Mouse (Mus musculus): ENCODE measurements around the gene Iqch.

Gene Iqch

DNA sequence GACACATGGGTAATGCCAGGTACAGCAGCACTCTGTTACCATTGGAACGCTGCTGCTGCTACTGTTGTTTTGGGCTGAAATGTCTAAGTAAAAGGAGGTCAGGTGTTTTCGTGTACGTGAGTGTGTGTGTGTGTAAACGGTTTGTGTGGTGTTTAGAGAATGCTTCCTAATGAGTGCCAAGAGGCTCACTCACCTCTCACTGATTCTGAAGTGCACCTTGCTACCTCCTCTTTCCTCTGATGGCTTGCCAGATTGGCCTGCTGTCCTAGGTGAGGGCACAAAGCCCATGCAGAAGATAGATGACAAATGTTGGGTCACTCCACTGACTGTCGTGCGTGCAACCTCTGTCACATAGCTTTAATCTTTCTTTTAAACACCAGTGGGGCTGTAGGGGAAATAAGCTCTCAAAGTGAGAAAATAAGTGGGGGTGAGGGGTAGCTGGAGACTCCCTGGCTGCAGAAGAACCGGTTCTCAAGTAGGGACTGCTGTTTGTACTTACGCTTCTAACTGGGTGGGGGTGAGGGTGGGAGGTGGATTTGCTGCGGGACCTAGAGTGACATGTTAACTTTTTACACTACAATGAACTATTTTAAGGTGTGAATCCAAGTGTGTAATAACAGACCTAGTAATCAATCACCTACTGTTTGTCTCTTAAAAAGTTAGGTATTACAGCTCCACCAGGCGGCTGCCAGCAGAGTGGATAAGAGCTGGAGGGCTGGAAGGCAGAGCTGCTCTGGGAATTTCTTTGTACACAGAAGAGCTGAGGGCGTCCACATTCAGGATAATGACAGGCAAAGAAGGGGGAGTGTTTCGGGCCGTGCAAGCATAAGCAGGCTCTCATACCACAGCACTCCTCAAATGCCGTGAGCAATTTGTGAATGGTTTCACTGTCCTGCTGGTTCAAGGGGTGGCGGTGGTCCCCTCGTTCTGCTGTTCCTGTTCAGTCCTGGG, 10.5 kb upstream of the Iqch start:
- in situ Hi-C loops (cut with MboI): no loop called here

DNA sequence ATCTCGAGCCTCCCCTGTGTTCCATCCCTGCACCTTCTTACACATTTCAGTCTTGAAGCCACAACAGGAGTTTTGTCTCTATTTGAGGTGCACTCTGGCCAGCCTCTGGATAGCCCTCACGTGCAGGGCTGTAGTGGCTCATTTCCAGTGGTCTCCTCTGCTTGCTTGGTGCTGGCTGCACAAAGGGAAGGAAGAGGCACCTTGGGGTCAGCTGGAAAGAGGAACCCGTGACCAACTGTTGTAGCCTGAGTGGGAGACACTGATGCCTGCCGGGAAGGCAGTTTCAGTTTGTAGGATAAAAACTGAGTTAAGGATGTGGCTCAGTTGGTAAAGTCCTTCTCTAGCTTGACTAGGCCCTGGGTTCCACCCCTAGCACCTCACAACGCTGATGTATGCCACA, 9.7 kb upstream of the Iqch start:
- in situ Hi-C loops (cut with MboI): no loop called here

DNA sequence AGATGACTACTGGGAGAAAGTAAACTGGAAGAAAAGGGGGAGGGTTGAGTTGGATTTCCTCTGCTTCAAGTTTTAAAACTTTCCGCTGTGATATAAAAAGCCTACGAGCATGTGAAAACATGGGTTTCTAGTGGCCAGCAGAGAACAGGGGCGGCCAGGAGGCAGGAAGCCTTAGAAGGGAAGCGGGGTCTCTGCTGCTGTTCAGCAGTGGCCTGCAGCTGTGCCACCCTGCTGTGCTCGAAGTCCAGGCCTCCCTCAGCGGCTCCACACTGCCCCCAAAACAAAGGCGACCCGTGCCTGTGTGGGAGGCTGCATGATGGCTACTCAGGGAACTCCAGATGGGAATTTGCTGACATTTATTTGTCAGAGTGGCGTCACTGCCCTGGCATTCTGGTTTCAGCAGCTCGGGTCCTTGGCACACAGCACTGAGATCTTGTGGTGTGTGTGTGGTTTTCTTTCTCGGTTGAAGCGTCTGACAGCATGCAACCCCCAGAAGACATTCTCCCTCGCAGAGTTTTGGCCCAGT, 8.6 kb upstream of the Iqch start:
- in situ Hi-C loops (cut with MboI): no loop called here

DNA sequence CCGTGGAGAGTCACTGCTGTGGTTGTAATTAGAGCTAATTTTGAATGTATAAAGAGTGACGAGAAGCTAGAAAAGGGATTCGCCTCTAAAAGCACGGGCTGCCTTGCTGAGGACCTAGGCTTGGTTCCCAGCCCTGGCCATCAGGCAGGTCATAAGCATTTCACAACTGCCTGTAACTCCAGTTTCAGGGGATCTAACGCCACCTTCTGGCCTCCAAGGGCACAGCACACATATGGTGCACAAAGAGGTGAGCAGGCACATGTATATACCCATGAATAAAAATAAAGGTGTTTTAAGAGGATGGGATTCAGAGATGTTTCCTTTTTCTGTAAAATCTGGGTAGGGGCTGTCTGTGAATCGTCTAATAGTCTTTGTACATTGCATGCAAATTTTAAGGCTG, 7.9 kb upstream of the Iqch start:
- in situ Hi-C loops (cut with MboI): no loop called here

DNA sequence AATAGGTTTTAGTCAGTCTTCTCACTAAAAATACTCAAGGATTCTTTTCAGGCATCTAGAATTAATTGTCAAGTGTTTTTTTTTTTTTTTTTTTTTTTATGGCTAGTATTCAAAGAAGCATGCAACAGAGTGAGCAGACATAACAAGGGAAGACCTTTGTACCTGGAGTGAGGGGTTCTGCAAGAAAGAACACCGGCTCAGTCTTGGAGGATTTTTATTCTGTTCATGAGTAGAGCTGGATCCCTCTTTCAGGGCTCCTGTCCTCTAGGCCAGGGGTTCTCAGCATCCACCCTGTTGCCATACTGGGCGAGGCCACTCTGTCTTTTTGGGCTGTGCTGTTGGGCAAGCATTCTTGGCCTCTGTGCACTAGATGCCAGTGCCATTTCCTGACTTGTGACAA, 7.5 kb upstream of the Iqch start:
- in situ Hi-C loops (cut with MboI): no loop called here

DNA sequence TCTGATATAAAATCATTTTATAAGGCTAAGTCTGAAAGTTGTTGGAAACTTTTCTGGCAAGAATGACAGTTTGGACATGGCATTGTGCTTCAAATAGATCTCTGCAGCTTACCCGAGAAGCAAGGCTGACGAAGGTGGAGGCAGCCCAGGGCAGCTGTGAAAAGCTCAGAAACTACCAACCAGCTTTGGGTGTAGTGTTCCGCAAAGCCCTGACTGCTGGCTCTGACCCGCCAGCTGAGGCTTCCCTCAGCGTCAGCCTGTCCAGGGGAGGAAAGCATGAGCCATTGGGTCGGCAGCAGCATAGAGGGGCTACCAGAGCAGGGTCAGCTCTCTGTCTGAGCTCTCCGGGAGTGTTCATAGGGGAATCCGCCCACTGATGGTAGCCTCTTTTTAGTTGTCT, 7.0 kb upstream of the Iqch start:
- in situ Hi-C loops (cut with MboI): no loop called here

DNA sequence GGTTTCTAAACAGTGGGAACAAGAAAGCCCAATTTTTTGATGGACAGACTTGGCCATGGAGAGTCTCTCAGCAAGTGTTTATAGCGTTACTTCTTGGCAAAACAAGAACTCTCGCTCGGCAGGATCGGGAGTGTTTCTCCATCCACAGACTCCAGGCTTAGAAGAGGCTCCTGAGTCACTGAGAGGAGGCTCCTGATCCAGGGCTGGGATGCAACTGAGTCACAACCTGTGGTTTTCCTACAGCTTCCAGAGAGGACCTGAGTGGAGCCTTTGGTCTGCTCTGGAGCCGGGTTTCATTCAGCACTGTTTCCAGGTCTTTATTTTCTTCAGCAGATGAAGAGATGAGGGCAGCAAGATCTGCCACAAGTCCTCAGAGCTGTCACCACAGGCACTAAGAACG, 5.7 kb upstream of the Iqch start:
- in situ Hi-C loops (cut with MboI): no loop called here

DNA sequence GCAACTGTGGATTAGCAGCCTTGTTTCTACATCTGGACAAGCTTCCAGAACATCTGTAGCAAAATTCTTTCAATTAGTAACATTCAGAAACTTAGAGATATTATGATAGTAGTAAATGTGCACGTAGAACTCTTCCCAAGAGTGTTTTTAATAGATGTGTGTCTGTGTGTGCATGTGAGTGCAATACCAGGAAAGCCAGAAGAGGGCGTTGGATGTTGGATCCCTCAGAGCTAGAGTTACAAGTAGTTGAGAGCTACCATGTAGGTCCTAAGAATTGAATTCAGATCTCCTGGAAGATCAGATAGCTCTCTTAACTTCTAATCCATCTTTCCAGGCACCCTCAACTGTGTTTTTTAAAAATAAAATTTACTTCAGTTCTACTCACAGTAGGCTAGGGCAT, 4.3 kb upstream of the Iqch start:
- in situ Hi-C loops (cut with MboI): no loop called here

DNA sequence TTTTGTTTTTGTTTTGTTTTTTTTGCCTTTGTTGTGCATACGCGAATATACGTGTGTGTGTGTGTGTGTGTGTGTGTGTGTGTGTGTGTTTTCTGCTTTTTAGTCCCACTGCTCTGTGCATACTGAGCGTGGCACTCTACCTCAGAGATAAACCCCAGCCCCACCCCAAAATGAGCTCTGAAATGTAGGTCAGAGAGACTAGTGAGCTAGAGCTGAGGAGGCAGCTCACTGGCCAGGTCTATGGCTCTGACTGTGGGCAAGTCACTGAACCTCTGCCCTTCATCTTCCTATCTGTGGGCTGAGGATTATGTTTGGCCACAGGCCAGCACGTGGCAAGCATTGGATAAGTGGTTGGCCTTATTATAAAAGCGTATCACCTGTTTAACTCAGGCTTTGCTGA, 1.6 kb upstream of the Iqch start:
- in situ Hi-C loops (cut with MboI): no loop called here

DNA sequence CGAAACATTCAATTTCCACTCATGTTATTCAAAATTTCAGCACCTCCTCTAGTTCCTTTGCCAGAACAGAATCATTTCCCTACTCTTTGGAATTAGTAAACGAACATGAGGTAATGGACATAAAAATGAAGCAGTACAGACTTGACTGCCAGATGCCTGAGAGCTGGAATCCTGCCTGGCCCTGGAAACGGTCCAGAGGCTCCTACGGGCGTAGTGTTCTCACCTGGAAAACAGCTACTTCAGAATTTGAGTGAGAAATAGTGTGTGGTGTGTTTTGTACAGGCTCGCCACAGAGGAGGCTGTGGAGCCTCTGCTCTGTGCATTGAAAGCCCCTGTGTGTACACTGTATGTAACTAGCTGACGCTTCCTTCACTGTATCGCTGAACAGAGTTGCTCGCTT, 5.6 kb downstream of the Iqch start:
- in situ Hi-C loops (cut with MboI): no loop called here

DNA sequence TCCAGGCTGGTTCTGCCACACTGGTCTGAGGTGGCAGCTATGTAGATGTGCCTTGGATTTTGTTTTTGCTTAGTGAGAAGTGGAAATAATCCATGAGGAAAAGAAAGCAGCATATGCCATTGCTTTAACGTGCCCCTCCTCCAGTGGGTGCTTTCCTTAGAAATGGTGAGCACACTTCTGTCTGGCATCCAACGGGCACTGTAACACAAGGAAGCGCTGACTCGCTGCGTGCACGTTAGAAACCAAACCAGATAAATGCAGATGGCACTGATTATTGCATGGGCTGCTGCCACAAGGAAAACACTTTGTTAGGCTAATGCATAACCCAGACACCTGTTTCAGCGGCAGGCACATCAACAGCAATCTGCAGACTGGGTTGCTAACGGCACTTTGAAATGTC, 6.6 kb downstream of the Iqch start:
- in situ Hi-C loops (cut with MboI): no loop called here

DNA sequence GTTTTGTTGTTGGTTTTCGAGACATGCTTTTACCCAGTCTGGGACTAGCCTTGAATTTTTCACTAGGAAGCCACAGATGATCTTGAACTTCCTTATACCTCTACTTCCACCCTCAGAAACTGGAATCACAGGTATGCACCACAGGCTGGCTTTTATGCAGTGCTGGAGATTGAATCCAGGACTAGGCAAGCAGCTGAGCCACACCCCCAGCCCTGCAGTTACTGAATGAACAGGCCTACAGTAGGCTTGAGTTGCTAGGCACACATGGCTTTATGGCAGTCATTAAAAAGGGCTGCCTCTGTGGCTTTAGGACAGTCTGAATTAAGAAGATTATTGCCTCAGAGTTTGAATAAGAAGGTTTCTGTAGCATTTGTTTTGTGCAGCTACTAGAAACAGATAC, 7.3 kb downstream of the Iqch start:
- in situ Hi-C loops (cut with MboI): no loop called here

DNA sequence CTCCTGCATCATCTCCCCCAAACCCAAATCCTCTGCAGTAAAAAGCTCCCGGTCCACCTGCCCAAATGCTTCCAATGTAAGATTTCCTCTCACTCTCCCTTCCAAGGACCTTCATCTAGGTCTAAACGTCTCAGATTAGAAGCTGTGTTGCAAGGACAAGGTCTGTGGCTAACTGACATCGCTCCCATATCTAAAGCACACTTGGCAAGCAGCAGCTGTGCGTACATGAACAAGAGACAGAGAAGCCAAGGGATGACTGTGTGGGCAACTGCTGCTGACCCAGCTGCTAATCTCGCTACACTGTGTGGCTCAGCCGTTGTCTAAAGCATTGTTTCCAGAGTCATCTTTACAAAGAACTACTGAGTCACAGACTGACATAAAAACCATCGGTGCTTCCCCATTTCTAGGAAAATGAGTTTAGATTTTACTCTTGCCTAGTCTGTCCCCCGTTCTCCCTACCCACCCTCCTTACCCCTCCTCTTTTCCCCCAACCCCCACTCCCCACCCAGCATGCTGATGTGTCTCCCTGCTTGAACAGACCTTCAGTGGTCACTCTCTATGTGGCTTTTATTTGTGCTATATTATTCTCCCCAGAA, 10.5 kb downstream of the Iqch start:
- in situ Hi-C loops (cut with MboI): no loop called here

DNA sequence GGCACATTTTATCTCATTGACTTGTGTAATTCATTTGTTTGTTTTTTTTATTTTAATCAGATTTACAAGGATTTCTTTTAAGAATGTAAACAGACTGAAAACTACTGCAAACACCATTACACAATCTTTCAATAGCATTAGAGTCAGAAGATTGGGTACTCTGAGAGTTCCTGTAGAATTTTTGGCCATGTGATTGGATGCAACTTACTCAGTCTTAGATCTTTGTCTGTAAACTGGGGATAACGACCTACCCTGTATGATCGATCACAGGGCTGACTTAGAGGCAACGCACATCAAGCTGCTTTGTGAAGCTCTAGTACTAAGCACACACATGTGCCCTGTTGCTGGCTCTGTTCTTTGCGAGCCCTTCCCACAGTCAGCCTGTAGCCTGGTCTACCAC, 11.7 kb downstream of the Iqch start:
- in situ Hi-C loops (cut with MboI): no loop called here

DNA sequence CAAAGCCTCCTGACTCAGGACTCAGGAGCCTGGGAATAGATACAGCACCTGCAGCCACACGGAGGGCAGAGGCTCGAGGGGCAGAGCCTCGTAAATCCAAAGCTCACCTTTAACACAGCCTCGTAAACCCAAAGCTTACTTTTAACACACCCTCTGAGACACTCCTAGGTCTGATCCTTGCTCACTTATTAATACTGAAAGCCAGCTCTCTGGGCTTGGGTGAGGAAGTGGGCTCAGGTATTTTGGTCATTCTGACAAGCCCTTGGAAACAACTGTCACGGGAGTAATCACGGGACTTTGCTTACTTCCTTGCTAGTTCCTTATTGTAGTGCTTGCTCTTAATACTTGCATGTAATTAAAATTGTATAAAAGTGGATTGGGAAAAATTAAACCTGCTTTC, 13.1 kb downstream of the Iqch start:
- in situ Hi-C loops (cut with MboI): no loop called here

DNA sequence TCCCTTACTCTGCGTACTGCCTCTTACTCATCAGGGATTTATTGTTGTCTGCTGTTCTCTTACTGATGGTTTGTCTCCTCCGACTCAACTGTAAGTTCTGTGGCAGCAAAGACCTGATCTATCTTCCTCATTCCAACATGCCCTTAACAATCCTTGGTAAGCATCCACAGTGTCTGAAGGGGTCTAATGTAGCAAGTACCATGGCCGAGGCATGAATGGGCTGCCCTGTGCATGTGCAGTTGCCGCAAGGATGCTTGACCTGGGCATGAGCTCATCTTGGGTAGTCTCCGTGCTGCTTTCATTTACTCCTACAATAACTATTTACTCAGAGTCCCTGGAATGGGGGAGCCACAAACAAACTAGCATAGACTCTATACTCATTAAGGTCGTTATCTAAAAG, 17.0 kb downstream of the Iqch start:
- in situ Hi-C loops (cut with MboI): no loop called here

DNA sequence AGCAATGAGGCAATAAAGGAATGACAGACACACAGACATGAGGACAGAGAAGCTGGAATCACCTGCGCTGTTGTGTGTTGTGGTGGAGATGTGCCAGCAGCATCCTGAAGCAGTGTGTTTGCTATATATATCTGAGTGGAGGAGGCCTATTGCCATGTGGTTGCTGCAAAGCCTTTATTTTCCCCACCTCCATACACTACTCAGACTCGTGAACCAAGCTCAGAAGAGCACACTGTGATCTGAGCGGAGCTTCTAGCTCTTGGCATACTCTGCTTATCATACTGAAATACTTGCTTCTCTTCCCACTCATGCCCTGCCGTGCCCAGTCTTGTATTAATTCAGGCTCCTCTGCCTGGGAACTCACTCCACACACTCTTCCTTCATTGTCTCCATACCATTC, 20.5 kb downstream of the Iqch start:
- in situ Hi-C loops (cut with MboI): no loop called here

DNA sequence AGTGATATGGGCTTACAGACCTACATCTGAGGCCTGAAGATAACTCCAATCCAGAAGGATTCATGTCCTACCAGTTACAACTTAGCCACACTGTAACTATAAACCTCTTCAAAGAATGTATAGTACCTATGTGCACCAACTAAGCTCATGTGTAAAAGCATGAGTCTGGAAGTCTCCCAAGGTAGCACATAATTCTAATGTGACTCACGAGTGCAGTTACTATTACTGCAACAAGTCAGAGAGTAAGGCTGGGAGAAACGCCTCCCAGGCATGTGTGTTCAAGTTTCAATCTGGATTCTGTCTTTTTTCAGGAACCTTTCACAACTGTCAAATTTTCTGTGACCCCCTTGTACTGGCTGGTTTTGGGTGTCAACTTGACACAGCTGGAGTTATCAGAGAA, 22.2 kb downstream of the Iqch start:
- in situ Hi-C loops (cut with MboI): no loop called here

DNA sequence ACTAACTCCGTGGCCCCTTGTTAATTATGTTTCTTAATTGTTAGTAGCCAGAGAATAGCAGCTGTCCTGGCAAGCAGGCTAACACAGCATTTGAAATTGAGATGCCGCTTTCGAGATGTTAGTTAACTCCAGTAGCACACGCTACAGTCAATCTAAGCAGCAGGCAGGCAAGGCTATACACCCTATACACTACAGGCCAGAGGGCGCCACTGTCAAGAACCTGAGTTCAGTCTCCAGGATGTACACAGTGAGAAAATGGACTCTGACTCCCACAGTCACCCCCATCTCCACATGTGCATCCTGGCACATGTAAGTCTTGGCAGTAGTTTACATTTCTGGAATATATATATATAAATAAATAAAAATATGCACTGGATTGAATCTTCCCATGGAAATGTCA, 22.6 kb downstream of the Iqch start:
- in situ Hi-C loops (cut with MboI): loop anchor here (10.0 kb wide), 1 partner anchor 265 kb away; no protein-coding TSS in a partner anchor

DNA sequence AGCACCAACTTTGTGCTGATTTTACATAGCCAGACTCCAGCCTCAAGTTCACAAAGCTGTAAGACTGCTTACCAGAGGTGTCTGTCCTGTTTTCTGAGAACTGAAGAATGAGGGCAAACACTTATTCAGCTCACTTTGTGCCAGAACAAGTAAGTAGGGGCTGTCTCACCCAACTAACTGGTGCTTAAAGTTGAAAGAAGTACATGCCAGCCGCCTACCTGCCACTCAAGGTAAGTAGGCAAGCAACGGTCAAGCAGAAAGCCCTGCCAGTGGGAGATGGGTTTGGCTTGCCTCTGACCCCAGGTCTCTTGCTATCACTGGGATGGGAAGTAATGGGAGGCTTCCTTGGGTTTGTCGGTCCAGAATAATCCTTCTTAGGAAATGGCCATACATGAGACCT, 24.8 kb downstream of the Iqch start:
- in situ Hi-C loops (cut with MboI): loop anchor here (10.0 kb wide), 1 partner anchor 267 kb away; no protein-coding TSS in a partner anchor

DNA sequence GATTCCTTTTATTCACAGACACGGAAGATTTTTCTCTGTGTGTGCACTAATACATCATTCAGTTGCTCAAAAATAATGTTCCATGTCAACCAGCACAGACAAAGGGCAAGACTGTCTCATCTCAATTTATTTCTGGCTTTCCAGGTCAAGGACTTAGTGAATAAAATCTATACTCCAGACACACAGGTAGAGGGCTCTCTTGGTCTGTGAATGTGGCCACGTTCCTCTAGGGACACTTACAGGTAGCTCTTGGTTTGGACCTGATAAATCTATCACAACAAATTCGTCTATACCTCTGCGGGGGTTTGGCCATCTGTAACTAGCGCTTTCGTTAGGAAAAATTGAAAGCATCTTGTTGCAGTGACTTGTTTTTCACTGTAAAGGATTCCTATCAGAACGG, 29.4 kb downstream of the Iqch start:
- in situ Hi-C loops (cut with MboI): loop anchor here (10.0 kb wide), 1 partner anchor 272 kb away; no protein-coding TSS in a partner anchor

DNA sequence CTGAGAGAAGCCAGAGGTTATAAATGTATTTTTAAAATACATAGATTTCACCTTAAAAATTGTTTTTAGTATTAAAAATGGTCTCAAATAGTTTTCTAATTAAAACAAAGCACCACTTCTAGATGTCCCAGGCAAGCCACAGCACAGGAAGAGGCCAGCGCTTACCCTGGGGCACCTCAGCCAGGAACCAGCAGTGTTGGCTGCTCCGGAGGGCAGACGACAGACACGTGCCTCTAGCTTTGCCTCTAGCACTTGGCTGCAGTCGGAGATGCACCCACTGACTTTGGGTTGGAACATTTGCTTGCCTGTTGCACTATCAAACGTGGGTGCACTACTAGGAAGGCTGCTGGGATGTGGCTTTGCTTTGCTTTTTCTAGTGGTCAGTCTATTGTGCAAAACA, 30.4 kb downstream of the Iqch start:
- in situ Hi-C loops (cut with MboI): loop anchor here (10.0 kb wide), 1 partner anchor 273 kb away; no protein-coding TSS in a partner anchor

DNA sequence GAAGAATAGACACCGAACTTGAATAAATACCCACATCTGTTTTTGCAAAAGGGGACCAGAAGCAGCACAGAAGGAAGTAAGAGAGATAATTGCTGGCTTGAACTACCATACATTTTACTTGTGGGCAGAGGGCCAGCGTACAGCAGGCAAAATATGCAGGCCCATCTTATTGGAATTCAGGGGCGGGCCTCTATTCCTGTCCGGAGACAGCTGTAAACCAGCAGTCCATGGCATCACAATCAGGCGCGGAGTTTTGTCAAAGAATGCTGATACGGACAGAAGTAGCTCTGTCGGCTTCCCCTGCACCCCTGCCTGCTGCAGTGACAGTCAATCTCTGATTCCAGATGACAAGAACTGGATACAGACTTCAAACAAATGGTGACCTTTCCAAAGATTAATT, 33.5 kb downstream of the Iqch start:
- in situ Hi-C loops (cut with MboI): no loop called here

All from mature B cell (primary cell).